Mouse (Mus musculus): Measurements from ENCODE around the gene Shisa7.

- no peak for TF ChIP-seq CTCF (conservative IDR thresholded peaks at IDR 0.05; ENCODE audit: low read length)
- no peak for TF ChIP-seq POU5F1 (IDR thresholded peaks at IDR 0.05; ENCODE audit: borderline replicate concordance, low read length)
- no peak for TF ChIP-seq NANOG (IDR thresholded peaks at IDR 0.05; ENCODE audit: borderline replicate concordance, low read length)
Observed at GRCm38 (mm10) chr7:4783667-4784268, 60.7 kb downstream of the Shisa7 start.

All from E14TG2a.4 (cell line).